Mouse (Mus musculus): ENCODE results near the gene Eml6.

DNA sequence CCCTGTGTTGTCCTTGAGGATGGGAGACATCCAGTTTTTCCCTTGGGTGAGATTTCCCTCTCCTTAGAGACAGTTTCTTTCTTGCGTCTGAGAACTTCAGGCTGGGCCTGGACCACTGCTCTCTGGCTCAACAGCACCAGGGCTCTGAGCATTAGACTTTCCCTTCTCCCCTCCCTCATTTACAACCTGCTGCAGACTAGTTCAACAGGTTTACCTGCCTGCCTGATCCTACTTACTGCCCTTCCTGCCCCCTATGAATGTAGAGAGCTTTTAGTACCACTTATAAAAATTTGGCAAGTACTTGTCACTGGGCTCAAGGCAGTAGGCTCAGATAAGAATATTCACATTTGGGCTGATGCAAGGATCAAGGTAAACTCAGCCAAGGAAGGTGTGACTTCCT lies 199.8 kb downstream of the Eml6 start:
- TF ChIP-seq CTCF (conservative IDR thresholded peaks at IDR 0.05; ENCODE audit: insufficient read depth, insufficient read length, low read depth, low read length) (no peak), POLR2A (IDR thresholded peaks at IDR 0.05; ENCODE audit: low read depth, low read length) (no peak)

Measured in kidney, adult 2 months (tissue).